Mouse (Mus musculus): ENCODE data around the gene Dtd1.
A peak's percentile ranks its signal among the peaks of the same experiment; 100 is the strongest.

The Dtd1 gene

GRCm38 (mm10) chr2:144599831-144600687, at the start of gene Dtd1:
Gene Dtd1, plus strand, starts transcription at chr2:144599897.
- DNase-seq (ENCODE audit: low read depth): peak; percentile 92

- peak; percentile 79 for DNase-seq (ENCODE audit: low read depth)
Measured at GRCm38 (mm10) chr2:144550529-144550928, 49.2 kb upstream of the Dtd1 start, which contains the start of gene Rbbp9. Gene Rbbp9, minus strand, starts transcription at chr2:144550869.

- no peak for DNase-seq (ENCODE audit: low read depth)
Measured at GRCm38 (mm10) chr2:144553905-144554304, 45.8 kb upstream of the Dtd1 start.

GRCm38 (mm10) chr2:144555286-144555819, 44.3 kb upstream of the Dtd1 start:
- no peak for DNase-seq (ENCODE audit: low read depth)

GRCm38 (mm10) chr2:144555820-144556552, 43.7 kb upstream of the Dtd1 start, which contains the start of gene Sec23b:
Gene Sec23b, plus strand, starts transcription at chr2:144556229.
- DNase-seq (ENCODE audit: low read depth): peak; percentile 97

GRCm38 (mm10) chr2:144588723-144589122, 11.0 kb upstream of the Dtd1 start:
- no peak for DNase-seq (ENCODE audit: low read depth)

- peak; percentile 4 for DNase-seq (ENCODE audit: low read depth)
Measured at GRCm38 (mm10) chr2:144593036-144593435, 6.7 kb upstream of the Dtd1 start.

GRCm38 (mm10) chr2:144593951-144594651, 5.6 kb upstream of the Dtd1 start, which contains the start of gene Smim26:
Gene Smim26, plus strand, starts transcription at chr2:144594054.
- DNase-seq (ENCODE audit: low read depth): peak; percentile 83

- no peak for DNase-seq (ENCODE audit: low read depth)
Measured at GRCm38 (mm10) chr2:144598006-144598405, 1.7 kb upstream of the Dtd1 start.

GRCm38 (mm10) chr2:144601576-144601975, 1.9 kb downstream of the Dtd1 start:
- no peak for DNase-seq (ENCODE audit: low read depth)

GRCm38 (mm10) chr2:144613956-144614355, 14.3 kb downstream of the Dtd1 start:
- DNase-seq (ENCODE audit: low read depth): no peak

- no peak for DNase-seq (ENCODE audit: low read depth)
Measured at GRCm38 (mm10) chr2:144617074-144617874, 17.6 kb downstream of the Dtd1 start.

GRCm38 (mm10) chr2:144621491-144621890, 21.8 kb downstream of the Dtd1 start:
- no peak for DNase-seq (ENCODE audit: low read depth)

- no peak for DNase-seq (ENCODE audit: low read depth)
Measured at GRCm38 (mm10) chr2:144633551-144633950, 33.9 kb downstream of the Dtd1 start.

GRCm38 (mm10) chr2:144634231-144634630, 34.5 kb downstream of the Dtd1 start:
- no peak for DNase-seq (ENCODE audit: low read depth)

- DNase-seq (ENCODE audit: low read depth): no peak
Measured at GRCm38 (mm10) chr2:144634729-144635128, 35.0 kb downstream of the Dtd1 start.

GRCm38 (mm10) chr2:144635644-144636320, 36.1 kb downstream of the Dtd1 start:
- DNase-seq (ENCODE audit: low read depth): peak; percentile 78

GRCm38 (mm10) chr2:144637204-144637603, 37.5 kb downstream of the Dtd1 start:
- DNase-seq (ENCODE audit: low read depth): no peak

- DNase-seq (ENCODE audit: low read depth): no peak
Measured at GRCm38 (mm10) chr2:144637671-144638395, 38.1 kb downstream of the Dtd1 start.

GRCm38 (mm10) chr2:144638719-144639118, 39.0 kb downstream of the Dtd1 start:
- peak; percentile 33 for DNase-seq (ENCODE audit: low read depth)
